Mouse (Mus musculus): Measurements from ENCODE around the gene Cd300a.

DNA sequence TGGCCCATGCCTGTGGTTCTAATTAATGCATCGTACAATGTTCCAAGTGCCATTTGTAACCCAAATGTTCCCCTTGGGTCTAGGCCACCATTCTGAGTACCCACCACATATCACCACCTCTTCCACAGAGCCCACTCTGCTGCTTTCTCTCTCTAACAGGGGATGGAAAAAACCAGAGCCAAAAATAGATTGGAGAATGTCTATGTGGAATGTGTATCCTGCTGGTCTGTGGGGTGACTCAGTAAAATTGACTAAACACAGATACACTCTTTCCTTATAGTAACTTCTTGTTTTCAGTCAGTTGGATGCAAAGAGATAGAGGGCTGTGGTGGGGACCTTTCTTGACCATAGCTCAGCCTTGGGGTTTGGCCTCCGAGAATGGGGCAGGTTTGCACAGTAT lies 39.7 kb downstream of the Cd300a start:
- TF ChIP-seq POLR2A (IDR thresholded peaks at IDR 0.05; ENCODE audit: borderline replicate concordance, insufficient read depth, low read length) (no peak), CTCF (IDR thresholded peaks at IDR 0.05; ENCODE audit: borderline replicate concordance, insufficient read depth, low read depth, low read length) (no peak)
